Mouse (Mus musculus) right cerebral cortex, adult 18-20 months (tissue): ENCODE data around the gene Trnau1ap.
A peak's percentile ranks its signal among the peaks of the same experiment; 100 is the strongest.
"Not testable (repeated sequence)": the region's sequence is repeated elsewhere in the genome, so short reads cannot be mapped to it uniquely, and the experiment has no call there.

Experiments
- DNase-seq: peaks from one replicate; pipeline ENCODE4 v3.0.0; 2022; ENCODE audit warnings: mixed read lengths

Gene Trnau1ap

GRCm38 (mm10) chr4:132295696-132296390 lies 33.5 kb downstream of the Trnau1ap start:
- DNase-seq = no peak

- no peak for DNase-seq
These were observed 35.6 kb downstream of the Trnau1ap start for GRCm38 (mm10) chr4:132293682-132294240.

- no peak for DNase-seq
These were observed 36.4 kb downstream of the Trnau1ap start for GRCm38 (mm10) chr4:132292988-132293387.

- DNase-seq = no peak
These were observed 37.6 kb downstream of the Trnau1ap start for GRCm38 (mm10) chr4:132291624-132292335.

- DNase-seq = no peak
These were observed 38.3 kb downstream of the Trnau1ap start for GRCm38 (mm10) chr4:132291056-132291455.

- DNase-seq = not testable (repeated sequence)
These were observed 40.5 kb downstream of the Trnau1ap start for GRCm38 (mm10) chr4:132288840-132289239.

GRCm38 (mm10) chr4:132275949-132276348 lies 53.4 kb downstream of the Trnau1ap start:
- no peak for DNase-seq

- DNase-seq = peak; percentile 95
These were observed 55.0 kb downstream of the Trnau1ap start, which contains the start of gene Taf12 for GRCm38 (mm10) chr4:132274156-132274862. Gene Taf12, plus strand, starts transcription at chr4:132274375.

- no peak for DNase-seq
These were observed 56.2 kb downstream of the Trnau1ap start for GRCm38 (mm10) chr4:132273166-132273565.

- DNase-seq = peak; percentile 90
These were observed 59.4 kb downstream of the Trnau1ap start for GRCm38 (mm10) chr4:132269740-132270560.

- DNase-seq = no peak
These were observed 60.2 kb downstream of the Trnau1ap start for GRCm38 (mm10) chr4:132268871-132269739.

- DNase-seq = no peak
These were observed 62.4 kb downstream of the Trnau1ap start for GRCm38 (mm10) chr4:132266835-132267349.

GRCm38 (mm10) chr4:132263313-132263712 lies 66.0 kb downstream of the Trnau1ap start:
- DNase-seq = no peak

GRCm38 (mm10) chr4:132262358-132262616 lies 67.1 kb downstream of the Trnau1ap start:
- no peak for DNase-seq
